Mouse (Mus musculus) granulocyte monocyte progenitor cell, adult 5-6 weeks (primary cell): ENCODE results near the gene E130208F15Rik. TPM values are rescaled to one million over a fixed set of nuclear protein-coding genes. Genes with fewer than 3 reads are reported as not detected.
A peak's percentile ranks its signal among the peaks of the same experiment; 100 is the strongest.

Experiments
- ATAC-seq: replicated peaks from 2 replicates; pipeline ENCODE4 v1.8.0; 2016; ENCODE audit warnings: mild to moderate bottlenecking, moderate TSS enrichment, inconsistent platforms; ENCODE audit not compliant: poor library complexity, severe bottlenecking
- total RNA-seq, 2 experiments: library from RNA; stranded (forward) in 1 of 2; stranded (reverse) in 1 of 2; fragments of 200-712, 200-1000 nt in 1 of 2; fragments of >200 nt in 1 of 2; fragmentation: Nextera tagmentation in 1 of 2; gene quantifications; 2 replicates each; pipeline ENCODE4 v1.2.3; 2014 to 2017

E130208F15Rik gene
- total RNA-seq, 2 experiments from 2014 or later, result 2.5 TPM; not detected in 1

DNA sequence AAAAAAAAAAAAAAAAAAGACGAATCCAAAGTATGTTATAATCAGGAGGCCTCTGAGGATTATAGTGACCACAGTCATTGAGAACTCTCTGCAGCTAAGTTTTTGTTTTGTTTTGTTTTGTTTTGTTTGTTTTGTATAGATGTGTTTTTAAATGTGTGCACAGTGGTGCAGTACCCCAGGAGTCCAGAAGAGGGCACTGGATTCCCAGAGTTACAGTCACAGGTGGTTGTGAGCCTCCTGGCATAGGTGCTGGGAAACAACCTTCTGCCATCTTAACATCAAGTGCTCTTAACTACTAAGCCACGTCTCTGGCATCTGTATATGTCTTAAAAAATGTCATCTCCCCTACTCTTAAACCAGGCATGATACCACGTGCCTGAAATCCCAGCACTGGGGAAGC lies 20.6 kb upstream of the E130208F15Rik start:
- peak; percentile 71 for ATAC-seq

DNA sequence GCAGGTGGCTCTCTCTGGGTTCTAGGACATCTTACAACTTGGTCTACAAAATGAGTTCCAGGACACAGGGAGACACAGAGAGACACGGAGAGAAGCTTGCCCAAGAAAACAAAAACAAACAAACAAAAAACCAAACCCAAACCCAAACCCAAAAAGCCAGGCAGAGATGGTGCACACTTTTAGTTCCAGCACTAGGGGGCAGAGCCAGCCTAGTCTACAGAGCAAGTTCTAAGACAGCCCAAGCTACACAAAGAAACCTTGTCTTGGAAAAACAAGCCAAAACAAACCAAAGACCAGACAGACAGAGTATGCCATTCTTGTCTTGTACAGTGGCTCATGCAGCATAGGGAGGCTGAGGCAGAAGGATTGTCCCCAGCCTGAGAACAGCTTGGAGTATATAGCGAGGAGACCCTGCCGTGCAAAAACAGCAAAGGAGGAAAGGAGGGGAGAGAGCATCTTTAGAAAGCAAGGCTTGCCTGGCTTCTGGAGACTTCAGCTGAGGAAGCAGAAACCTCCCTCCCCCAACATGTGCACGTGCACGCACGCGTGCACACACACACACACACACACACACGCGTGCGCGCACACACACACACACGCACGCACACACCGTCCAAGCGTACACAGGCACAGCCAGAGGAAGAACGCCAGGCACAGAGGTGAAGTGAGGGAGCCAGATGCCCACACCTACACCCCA lies 15.3 kb upstream of the E130208F15Rik start:
- no peak for ATAC-seq

DNA sequence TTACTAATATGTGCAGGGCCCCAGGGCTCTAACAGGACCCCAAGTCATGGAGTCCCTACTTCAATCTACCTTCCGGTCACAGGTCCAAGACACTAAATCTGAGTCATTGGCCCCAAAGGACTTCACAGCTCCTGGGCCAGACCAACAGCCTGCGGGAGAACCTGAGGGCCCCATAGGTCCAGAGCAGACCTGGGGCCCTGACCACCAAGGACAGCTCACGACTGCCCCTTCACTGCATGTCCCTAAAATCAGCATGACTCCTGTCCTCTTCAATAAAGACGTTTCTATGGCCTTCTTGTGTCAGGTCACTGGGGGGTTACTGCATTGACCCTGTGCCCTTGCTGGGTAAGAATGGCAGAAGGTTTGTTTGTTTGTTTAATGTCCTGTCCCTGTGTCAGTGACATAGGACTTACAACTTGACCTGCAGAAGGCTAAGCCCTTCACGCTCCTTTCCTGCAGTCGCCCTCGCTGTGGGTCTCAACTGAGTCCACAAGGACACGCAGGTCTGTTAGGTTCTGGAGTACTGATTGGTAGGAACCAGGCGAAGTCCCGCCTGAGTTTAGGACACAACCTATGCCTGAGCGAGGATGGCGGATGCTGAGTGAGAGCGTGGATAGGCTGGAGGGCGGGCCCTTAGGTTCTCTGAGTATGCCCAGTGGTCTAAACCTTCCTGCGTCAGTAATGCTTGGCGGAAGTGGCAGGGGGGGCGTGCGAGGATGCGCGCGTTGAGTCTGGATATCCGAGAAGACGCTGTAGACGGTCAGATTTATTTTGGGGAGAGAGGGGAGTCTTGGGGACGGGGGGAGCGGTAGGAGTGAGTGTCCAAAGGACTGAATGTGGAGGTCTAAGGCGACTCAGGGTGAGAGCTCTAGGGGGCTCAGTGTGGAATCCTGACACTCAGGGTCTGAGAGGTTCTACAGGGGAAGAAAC lies 13.2 kb upstream of the E130208F15Rik start, which contains the start of gene Alkbh6:
Alkbh6 (plus strand) TSS at position 642 of the 930 bp plus-strand sequence.
- peak; percentile 99 for ATAC-seq

DNA sequence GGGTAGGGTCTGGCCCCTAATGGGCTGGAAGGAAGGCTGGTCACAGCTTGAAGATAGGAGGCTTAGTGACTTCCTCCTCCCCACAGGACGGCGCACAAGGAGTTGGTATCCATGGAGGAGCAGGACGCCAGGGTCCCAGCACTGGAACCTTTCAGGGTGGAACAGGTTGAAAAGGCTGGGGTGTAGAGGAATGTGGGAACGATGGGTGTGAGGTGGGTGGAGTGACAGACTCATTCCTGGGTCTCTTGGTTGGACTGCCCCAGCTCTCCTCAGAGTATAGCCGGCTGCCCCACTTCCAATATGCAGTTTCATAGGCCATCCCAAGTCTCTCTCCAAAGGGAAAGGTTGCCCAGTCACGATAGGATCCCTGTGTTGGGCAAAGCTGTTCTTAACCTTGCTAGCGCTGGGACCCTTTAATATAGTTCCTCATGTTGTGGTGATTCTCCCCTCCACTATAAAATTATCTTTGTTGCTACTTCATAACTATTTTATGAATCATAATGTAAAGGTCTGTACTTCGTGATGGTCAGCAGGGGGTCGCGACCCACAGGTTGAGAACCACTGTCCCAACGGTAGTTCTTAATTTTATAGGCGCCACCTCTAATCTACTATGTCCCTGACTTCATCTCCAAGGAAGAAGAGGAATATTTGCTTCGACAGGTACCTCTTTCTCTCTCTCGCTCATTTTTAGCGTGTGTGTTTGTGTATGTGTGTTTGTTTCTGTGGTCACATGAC lies 12.0 kb upstream of the E130208F15Rik start:
- ATAC-seq, result no peak

DNA sequence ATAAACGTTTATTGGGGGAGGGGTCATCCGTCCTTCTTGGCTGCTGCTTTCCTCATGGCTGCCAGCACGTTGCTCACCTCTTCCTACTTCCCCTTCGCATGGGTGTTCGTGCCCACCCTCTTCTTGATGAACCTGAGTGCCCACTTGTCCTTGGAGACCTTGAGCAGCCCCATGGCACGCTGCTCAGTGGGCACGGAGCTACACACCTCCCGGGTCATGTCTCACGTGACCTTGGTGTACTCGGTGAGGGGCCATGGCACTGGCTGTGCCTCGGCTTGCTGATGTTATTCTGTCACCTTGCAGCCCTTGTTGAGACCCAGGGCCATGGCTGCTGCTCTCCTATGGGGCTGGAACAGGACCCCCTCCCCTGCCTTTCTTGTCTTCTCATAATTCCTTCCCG lies 11.4 kb upstream of the E130208F15Rik start:
- ATAC-seq, result no peak

DNA sequence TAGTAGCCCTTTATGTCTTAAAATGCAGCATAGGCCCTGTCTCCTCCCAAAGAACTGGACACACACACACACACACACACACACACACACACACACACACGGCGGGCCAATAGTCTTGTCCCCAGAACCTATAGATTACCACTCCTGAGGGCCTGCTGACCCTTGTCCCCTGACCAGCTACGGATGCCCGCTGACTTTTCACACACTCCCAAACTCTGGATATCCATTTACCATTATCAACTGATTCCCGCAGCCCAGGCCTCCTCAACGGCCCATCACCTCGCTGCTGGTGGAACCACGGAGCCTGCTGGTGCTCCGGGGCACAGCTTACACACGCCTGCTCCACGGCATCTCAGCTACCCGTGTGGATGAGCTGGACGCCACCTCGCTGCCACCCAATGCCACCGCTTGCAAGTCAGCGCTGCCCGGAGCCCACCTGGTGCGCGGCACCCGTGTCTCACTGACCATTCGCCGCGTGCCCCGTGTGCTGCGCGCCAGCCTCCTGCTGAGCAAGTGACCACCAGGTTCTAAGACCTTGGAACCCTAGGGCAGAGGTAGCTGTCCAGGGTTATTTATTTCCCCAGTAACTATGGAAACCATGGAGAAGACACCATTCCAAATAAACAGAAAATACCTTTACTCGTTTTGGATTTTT lies 7.7 kb upstream of the E130208F15Rik start:
- ATAC-seq, result no peak

DNA sequence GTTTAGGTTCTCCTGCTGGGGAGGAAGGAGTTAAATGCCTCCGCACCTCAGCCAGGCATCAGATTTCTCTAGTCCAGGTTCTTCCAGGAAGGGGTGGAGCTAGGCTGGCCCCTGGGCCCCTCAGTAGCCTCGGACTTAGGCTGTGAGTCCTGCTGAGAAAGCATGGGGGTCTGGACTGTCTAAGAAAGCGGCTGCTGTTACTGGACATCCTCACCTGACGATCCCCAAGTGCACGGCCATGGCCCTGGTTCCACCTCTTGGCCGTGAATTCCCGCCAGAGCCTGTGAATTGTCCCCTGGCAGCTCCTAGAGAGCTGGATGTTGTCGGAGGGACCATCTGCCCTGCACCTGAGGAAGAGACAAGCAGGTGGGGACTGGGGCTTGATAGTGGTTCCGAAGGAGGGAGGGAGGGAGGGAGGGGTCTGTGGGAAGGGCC lies 6.8 kb upstream of the E130208F15Rik start, which contains the start of gene Syne4:
Syne4 (plus strand) TSS at position 87 of the 435 bp plus-strand sequence.
- no peak for ATAC-seq

DNA sequence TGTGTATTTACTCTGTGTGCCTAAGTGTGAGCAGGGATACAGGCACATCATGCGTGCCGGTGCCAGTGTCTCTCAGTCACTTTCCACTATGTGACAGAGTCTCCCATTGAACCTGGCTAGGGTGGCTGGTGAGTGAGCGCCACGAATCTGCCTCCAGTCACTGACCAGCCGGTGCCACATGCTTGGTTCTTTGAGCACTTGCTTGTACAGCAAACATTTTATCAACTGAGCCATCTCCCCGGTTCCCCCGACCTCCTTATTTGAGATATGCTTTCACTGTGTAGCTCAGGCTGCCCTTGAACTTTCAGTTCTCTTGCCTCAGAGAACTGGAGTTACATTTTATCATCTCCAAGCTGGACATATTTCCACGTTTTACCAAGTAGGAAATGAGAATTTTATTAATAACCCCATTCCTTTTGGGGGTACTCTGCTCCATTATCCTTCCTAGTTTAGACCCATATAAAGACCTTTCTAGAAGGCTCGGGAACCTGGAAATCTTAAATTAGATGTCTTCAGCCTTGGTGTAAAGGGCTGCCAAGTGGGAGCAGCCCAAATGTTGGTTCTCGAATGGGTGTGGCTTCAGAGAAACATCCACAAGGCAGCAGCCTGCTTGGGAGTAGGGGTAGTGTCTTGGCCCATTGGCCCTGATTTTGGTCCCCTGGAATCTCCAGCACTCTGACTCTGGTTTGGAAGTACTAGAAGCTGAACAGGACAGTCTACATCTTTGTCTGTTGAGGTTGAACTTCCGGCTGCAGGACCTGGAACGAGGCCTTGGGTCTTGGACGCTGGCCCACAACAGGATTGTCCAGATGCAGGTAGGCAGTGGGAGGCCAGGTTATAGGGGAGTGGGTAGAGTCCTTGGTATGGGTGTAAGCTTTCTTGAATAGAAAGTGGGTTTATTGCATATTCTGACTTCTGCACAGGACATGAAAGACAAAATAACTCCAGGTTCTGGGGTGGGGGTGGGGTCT lies 5.7 kb upstream of the E130208F15Rik start:
- ATAC-seq, result no peak

DNA sequence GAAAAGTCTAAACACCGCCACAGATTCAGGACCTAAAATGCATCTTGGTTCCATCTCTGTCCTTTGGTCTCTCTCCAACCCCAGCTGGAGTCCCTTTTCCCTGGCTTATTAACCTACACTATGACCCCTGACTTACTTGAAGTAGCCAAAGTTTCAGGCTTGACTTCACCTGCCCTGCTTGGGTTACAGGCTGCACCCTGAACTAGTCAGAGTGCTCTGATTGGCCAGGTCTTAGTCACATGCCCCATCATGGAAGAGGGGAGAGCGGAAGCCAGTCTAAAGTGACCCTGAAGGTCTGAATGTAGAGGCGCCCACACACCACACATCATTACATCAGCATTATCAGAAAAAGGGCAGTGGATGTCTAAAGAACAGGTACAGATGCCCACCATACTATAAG lies 3.4 kb upstream of the E130208F15Rik start:
- ATAC-seq, result no peak

DNA sequence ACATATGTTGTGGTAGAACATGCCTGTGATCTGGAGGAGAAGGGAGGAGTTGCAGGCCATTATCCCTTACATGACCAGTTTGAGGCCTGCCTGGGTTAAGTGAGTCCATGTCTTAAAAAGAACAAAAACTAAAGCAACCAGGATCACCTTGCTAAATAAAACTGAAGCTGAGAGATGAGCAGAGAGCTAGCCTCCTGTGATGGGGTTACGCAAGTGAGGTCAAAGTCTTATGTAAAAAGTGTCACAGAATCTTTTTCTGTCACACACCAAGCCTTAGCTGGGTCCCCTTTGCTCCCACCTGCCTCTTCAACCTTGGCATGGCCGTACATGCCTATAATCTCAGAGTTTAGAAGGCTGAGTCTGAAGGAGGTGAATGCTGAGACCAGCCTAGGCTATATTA lies 594 bp upstream of the E130208F15Rik start:
- ATAC-seq, result no peak

DNA sequence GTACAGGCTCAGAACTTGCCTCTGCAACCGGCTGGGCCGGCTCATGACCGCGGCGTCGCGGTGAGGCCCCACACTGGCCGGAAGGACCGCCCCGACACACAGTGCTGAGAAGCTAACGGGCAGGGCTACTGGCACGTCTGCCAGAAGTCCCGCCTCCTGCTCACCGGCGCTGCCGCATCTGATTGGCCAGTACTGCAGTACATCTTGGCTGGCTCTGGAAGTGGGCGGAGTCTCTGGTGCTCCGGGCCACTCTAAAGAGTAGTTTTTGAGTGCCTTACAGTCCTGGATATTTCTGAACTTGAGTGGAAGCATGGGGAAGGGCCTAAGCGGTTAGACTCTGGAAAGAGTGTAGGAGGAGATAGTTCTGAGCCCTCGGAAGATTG lies 736 bp downstream of the E130208F15Rik start:
- peak; percentile 90 for ATAC-seq

DNA sequence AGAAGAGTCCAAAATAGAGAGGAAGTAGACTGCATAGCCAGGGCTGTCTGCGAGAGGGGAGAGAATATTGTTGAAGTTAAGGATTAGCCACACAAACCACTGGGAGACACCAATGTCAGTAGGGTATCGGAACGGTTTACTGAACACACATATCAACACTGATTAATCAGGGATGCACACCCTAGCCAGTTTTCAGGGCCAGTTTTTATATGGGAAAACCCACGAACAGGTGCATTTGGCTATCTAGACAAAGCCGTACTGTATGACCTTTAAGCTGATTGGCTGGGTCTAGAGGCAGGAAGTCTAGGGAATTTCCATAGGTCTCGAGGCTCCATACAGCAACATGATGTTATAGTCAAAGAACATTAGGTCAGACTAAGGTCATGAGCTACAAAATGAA lies 1.3 kb downstream of the E130208F15Rik start:
- no peak for ATAC-seq

DNA sequence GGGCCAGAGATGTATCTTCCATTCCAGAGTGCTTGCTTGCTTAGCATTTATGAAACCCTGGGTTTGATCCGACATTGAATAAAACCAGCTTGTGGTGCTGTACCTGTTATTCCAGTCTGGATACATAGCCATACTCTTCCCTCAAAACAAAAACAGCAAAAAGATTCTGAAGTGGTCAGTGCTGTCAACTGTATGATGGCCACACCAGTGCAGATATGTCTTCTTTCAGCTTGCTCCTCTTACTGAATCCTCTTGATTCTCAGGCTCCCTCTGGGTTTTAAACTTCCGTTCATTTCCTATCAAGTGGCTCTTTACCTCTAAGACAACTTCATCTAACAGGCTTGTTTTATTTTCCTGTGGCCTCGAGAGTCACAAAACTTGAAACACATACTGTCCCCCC lies 2.3 kb downstream of the E130208F15Rik start, which contains the start of gene Sdhaf1:
Sdhaf1 (minus strand) TSS at position 101 of the 400 bp plus-strand sequence.
- no peak for ATAC-seq

DNA sequence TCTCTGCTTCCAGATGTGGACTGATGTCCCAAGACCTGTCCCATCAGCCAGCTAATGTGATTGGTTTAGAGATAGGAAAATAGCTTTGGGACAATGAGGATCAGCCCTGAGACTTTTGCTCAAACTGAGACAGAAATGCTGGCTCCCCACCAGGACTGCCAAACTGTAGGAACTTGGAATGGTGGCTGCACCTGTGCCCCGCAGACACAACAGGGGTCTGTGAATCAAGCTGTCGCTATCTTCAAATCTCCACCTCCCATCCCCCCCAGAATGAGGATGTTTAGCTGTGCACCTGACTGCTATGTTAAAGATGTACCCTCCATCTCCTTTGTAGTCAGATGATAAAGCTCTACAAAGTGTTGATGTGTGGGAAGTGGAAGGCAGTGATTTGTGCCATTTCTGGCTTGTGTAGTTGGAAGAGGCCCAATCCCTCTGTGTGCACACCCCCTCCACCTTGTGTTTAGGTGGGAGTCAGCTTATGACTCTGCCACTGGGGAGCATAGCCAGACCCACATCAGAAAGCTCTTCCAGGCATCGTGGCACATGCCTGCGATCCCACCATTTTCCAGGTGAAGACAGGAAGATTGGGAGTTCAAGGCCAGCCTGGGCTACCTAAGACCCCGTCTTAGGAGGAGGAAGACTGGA lies 2.9 kb downstream of the E130208F15Rik start:
- no peak for ATAC-seq

DNA sequence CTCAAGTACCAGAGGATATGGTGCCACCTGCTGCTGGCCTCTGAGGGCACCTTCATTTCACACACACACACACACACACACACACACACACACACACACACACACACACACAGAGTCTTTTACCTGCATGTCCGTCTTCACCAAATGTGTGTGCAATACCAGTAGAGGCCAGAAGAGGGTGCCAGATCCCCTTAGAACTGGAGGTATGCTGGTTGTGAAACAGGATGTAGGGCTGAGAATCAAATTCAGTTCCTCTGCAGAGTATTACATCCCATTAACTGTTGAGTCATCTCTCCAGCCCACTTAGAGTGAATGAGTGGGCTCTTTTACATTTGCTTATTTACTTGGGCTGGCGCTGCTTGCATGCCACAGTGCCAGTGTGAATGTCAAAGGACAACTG lies 3.8 kb downstream of the E130208F15Rik start:
- ATAC-seq, result peak; percentile 74

DNA sequence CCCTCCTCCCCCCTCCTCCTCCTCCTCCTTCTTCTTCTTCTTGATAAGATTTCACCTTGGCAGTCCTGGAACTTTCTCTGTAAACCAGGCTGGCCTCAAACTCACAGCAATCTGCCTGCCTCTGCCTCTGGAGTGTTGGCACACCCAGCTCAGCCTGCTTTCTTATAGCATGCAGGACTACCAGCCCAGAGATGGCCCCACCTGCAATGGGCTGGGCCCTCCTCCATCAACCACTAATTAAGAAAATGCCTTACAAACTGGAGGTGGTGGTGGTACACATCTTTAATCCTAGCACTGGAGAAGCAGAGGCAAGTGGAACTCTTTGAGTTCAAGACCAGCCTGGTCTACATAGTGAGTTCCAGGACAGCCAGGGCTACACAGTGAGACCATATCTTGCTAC lies 4.9 kb downstream of the E130208F15Rik start:
- no peak for ATAC-seq

DNA sequence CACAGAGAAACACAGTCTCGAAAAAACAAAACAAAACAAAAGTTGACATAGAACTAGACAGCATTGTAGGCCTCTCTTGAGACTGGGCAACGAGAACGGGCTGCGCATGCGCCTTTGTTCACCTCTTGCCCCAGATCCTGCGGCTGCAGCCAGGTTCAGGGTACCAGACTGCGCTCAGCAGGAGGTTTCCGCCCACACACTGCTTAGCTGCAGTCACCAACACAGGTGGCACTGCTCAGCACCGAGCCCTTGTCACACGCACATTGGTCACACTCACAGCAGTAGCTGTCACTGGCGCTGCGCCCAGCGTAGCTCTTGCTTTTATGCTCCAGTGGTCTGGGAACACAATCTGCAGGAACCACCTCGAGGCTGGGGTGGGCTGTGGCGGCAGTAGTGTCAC lies 5.6 kb downstream of the E130208F15Rik start:
- no peak for ATAC-seq

DNA sequence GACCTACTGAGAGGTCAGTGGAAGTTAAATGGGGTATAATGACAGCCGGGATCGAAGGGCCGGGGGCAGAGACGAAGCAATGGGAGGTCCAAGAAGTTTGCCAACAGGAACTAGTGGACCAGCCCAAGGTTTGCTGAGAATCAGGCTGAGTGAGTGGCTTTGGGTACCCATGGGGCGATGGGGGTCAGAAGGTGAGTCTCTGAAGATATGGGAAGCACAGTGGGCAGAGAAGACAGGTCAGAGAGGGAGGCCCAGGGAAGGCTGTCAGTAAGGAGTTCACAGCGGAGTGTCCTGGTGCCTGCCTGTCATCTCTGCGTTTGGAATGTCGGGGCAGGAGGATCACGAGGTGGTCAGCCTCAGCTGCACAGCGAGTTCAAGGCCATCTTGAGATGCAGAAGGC lies 6.8 kb downstream of the E130208F15Rik start:
- no peak for ATAC-seq
